Mouse (Mus musculus) midbrain, postnatal 0 days (tissue): ENCODE measurements around the gene Atrn. TPM values are rescaled to one million over a fixed set of nuclear protein-coding genes. Genes with fewer than 3 reads are reported as not detected.

ENCODE experiments used
- ATAC-seq: fragments of 200-750 bp; cut with Nextera tagmentation; 2 replicates; pipeline ENCODE4 v1.8.0; 2017; ENCODE audit warnings: moderate number of reproducible peaks, mild to moderate bottlenecking, moderate TSS enrichment, moderate library complexity; ENCODE audit not compliant: low FRiP score
- DNase-seq: peaks from one replicate; pipeline ENCODE4 v3.0.0-alpha.2; 2015; ENCODE audit warnings: low spot score
- H3K27ac ChIP-seq: fragments of 300-500 bp; sonication (generic); 2 replicates; pipeline ENCODE4 v1.5.1; 2014; ENCODE audit warnings: low read depth, mild to moderate bottlenecking, low read length, mixed read lengths
- H3K27me3 ChIP-seq: fragments of 300-500 bp; sonication (generic); 2 replicates; pipeline ENCODE4 v1.6.1; 2014; ENCODE audit warnings: low read length, control low read depth, mixed read lengths; ENCODE audit not compliant: insufficient read depth
- H3K36me3 ChIP-seq: fragments of 300-500 bp; sonication (generic); 2 replicates; pipeline ENCODE4 v1.6.1; 2014; ENCODE audit warnings: low read length, control low read depth, mixed read lengths; ENCODE audit not compliant: insufficient read depth
- H3K4me1 ChIP-seq: fragments of 300-500 bp; sonication (generic); 2 replicates; pipeline ENCODE4 v1.6.1; 2014; ENCODE audit warnings: mild to moderate bottlenecking, control low read depth, antibody characterized with exemption, low read length, mixed read lengths; ENCODE audit not compliant: insufficient read depth
- H3K4me2 ChIP-seq: fragments of 300-500 bp; sonication (generic); 2 replicates; pipeline ENCODE4 v1.6.1; 2014; ENCODE audit warnings: low read depth, mild to moderate bottlenecking, low read length, mixed read lengths; ENCODE audit not compliant: poor library complexity, severe bottlenecking
- H3K4me3 ChIP-seq: fragments of 300-500 bp; sonication (generic); 2 replicates; pipeline ENCODE4 v1.5.1; 2014; ENCODE audit warnings: low read depth, mild to moderate bottlenecking, low read length, moderate library complexity
- H3K9ac ChIP-seq: fragments of 300-500 bp; sonication (generic); replicated peaks from 2 replicates; pipeline ENCODE4 v1.6.1; 2014; ENCODE audit warnings: mild to moderate bottlenecking, low read length, moderate library complexity, mixed read lengths; ENCODE audit not compliant: poor library complexity, severe bottlenecking
- H3K9me3 ChIP-seq: fragments of 300-500 bp; sonication (generic); 2 replicates; pipeline ENCODE4 v1.6.1; 2016; ENCODE audit warnings: low read length, control low read depth
- CTCF ChIP-seq: IDR thresholded peaks from 2 replicates; pipeline ENCODE4 v1.5.1; 2016; ENCODE audit warnings: antibody characterized with exemption, mild to moderate bottlenecking
- WGBS: fragments of 180-500 bp; shearing (Covaris S2); extraction: QIAGEN DNeasy Blood & Tissue Kit; methylation state at CpG from one replicate; pipeline ENCODE4 v1.1.7; 2014; 5-methylcytosine and 5-hydroxymethylcytosine counted together
- polyA plus RNA-seq: library from polyadenylated mRNA; unstranded; fragments of >200 nt; fragmentation: Nextera tagmentation; extraction: Ambion mirVana; gene quantifications from 2 replicates; pipeline ENCODE4 v1.2.1, GENCODE M21; 2015
- total RNA-seq: library from RNA; depleted of rRNA; stranded (reverse); fragments of >200 nt; gene quantifications from 2 replicates; pipeline ENCODE4 v1.2.3, GENCODE M21; 2014

The Atrn gene
- total and polyA plus RNA-seq, 2 experiments from 2014 or later: 13.5 to 84.4 TPM

GRCm38 (mm10) chr2:131037226-131037990 is 131.1 kb downstream of the Atrn start:
- no peaks in the 10 kb centered on the region for H3K27me3 ChIP-seq
- WGBS: 70% methylated on average over 17 of the region's 17 CpGs

DNA sequence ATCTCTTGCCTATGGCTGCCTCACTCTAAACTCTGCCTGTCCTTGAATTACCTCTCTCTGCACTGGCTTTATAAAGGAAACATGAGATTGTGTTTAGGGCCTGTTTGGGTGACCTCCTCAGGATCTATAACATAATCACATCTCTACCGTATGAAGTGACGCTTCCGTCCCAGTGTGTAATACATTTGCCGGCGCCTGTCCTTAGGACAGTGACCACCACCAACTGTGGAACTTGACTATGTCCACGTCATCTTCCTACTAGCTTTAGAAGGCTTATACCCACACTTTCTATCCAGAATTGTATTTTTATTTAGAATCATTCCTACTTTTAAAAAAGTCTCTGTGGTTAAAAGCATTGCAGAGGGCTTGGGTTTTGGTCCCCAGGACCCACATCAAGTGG is 131.9 kb downstream of the Atrn start:
- 88% methylated on average over 6 of the region's 6 CpGs for WGBS
- Histone ChIP-seq H3K27me3 (no peaks in the 10 kb centered on the region), H3K9me3 (no peaks in the 10 kb centered on the region; the same call in 1 of the 2 replicates), H3K4me1 (peaks cover 2% of the 10 kb centered on the region; the same call in 1 of the 2 replicates), H3K4me2 (no peak overlapping the region), H3K36me3 (no peaks in the 10 kb centered on the region), H3K9ac (no peak overlapping the region), H3K27ac (no peak overlapping the region), H3K4me3 (no peak overlapping the region)
- ATAC-seq (no peak), DNase-seq (no peak)
- TF ChIP-seq CTCF: no peak

More at GRCm38 (mm10) chr2:131037226-131037990, 131.1 kb downstream of the Atrn start:
- Histone ChIP-seq H3K36me3 (no peaks in the 10 kb centered on the region), H3K9me3 (no peaks in the 10 kb centered on the region; the same call in 1 of the 2 replicates), H3K4me2 (no peak overlapping the region), H3K27ac (no peak overlapping the region), H3K4me1 (peaks cover 2% of the 10 kb centered on the region; the same call in 1 of the 2 replicates), H3K4me3 (no peak overlapping the region), H3K9ac (no peak overlapping the region)
- peak; percentile 10 for DNase-seq
- ATAC-seq: no peak
- TF ChIP-seq CTCF: no peak

- no peak overlapping the region for H3K9ac ChIP-seq
- peaks cover 2% of the 10 kb centered on the region; the same call in 1 of the 2 replicates for H3K4me1 ChIP-seq
- DNase-seq: no peak
- H3K4me3 ChIP-seq: no peak overlapping the region
- no peaks in the 10 kb centered on the region for H3K27me3 ChIP-seq
- no peak for TF ChIP-seq CTCF
- WGBS: 77% methylated on average over 5 of the region's 5 CpGs
- no peaks in the 10 kb centered on the region; the same call in 1 of the 2 replicates for H3K9me3 ChIP-seq
- no peak overlapping the region for H3K27ac ChIP-seq
- no peak overlapping the region for H3K4me2 ChIP-seq
- no peaks in the 10 kb centered on the region for H3K36me3 ChIP-seq
- ATAC-seq: no peak
Observed at GRCm38 (mm10) chr2:131038675-131039074, 132.4 kb downstream of the Atrn start.

DNA sequence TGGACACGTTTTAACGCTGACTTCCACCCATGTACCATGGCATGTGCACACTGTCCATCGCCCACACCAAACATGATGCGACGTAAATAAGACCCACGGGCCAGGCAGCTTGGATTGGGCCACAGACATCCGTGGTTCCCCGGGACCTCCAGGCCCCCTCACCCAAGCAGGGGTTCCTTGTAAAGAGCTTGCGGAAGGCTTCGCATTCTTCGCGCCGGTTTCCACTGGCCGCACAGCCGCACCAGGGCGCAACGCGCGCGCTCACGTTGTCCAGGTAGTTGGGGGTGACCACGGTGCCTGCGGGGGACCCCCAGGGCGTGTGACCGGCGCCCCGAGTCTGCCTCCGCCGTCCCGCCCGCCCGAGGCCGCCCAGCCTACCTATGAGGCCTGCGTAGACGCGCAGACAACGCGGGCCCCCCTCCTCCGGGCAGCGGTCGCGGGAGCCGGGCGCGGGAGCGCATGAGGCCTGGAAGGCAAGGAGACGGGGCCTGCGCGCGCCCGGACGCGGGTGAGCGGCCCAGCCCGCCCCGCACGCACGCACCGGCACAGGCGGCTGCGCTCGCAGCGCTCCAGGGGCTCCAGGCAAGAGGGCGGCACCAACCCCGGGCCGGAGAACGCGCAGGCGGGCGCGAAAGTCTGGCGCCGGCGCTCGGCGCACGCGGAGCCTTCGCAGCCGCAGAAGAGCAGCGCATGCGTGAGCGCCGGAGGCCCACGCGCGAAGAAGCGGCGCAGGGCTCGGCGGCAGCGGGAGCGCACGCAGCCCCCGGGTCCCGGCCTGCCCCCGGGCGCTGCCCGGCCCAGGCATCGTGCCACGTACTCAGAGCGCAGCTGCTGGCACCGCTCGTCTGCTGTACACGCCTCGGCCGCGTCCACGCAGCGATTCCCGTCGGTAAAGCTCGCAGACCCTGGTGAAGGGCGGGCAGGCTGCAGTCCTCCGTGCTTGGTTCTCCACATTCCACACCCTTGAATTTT is 134.8 kb downstream of the Atrn start:
- no peak for TF ChIP-seq CTCF
- Histone ChIP-seq H3K27ac (peak overlapping the region; percentile 74), H3K27me3 (no peaks in the 10 kb centered on the region), H3K9ac (peak overlapping the region; percentile 78), H3K4me3 (peak overlapping the region; percentile 60), H3K36me3 (no peaks in the 10 kb centered on the region), H3K4me2 (peak overlapping the region; percentile 86), H3K9me3 (no peaks in the 10 kb centered on the region), H3K4me1 (peaks cover 2% of the 10 kb centered on the region; the same call in 1 of the 2 replicates)
- WGBS: 3% methylated on average over 102 of the region's 115 CpGs
- peak; percentile 83 for ATAC-seq
- DNase-seq: peak; percentile 73

DNA sequence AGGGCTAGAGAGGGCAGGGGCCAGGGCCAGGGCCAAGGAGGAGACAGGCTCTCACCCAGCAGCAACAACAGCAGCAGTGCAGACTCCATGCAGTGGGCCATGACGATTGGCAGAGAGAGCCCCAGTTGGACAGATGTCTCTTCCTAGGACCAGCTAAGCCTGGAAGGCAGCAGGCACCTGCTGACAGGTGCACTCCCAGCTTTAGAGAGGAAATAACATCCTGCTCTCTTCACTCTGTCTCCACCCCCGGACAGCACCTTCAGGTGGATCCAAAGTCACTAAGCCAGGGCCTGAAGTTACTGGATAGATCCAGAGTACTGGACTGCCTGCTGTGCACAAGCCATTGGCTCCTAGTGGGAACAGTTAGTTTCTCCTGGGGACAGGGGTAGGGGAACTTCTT is 136.7 kb downstream of the Atrn start, which contains the start of gene Gfra4:
Gfra4 (minus strand) TSS at position 101 of the 400 bp plus-strand sequence.
- 78% methylated on average over 2 of the region's 2 CpGs for WGBS

More for the DNA sequence above, 136.7 kb downstream of the Atrn start, which contains the start of gene Gfra4:
- no peaks in the 10 kb centered on the region for H3K9me3 ChIP-seq
- no peaks in the 10 kb centered on the region for H3K36me3 ChIP-seq
- peak within 1 kb of the TSS; percentile 60 for H3K4me3 ChIP-seq
- ATAC-seq: no peak
- no peaks in the 10 kb centered on the region for H3K27me3 ChIP-seq
- peaks cover 2% of the 10 kb centered on the region; the same call in 1 of the 2 replicates for H3K4me1 ChIP-seq
- no peak for DNase-seq
- H3K9ac ChIP-seq: peak within 1 kb of the TSS; percentile 78
- no peak for TF ChIP-seq CTCF
- H3K27ac ChIP-seq: peak within 1 kb of the TSS; percentile 74; the same call in 1 of the 2 replicates
- H3K4me2 ChIP-seq: peak within 1 kb of the TSS; percentile 86
